8 mouse cellular contexts compared by ENCODE assay signal in the genomic region with DNA sequence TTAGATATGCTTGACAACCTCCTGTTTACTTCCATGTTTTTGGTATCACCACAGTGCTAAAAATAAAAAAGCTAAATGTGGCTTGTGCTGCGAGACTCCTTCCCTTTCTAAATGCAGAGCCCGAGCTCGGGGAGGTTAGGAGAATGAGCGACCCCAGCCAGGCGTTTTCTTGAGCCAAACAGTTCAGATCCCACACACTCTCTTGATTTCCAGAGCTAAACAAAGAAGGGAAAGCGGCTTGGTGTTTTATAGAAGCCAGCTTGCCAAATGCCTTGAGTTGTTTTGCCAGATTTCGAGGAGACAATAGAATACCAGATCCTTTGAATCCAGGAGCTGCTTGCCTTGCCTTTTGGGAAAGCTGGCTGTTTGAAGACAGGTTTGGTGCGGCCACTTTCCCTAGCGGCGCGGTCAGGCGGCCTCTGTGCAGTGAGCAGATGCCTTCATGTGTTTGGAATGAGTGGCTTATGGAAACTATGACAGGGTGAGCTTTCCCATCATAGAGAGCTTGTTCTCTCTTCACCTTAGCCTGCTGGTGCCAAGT. TPM values are rescaled to one million over a fixed set of nuclear protein-coding genes. Genes with fewer than 3 reads are reported as not detected.
A peak's percentile ranks its signal among the peaks of the same experiment; 100 is the strongest.
DNase-seq lines count a peak whose midpoint lies in the region; ATAC-seq lines count a peak whose summit lies in the region.

No protein-coding gene starts in this region.

- H3K27ac ChIP-seq in forebrain, embryonic 16.5 days (ENCODE audit: low read length) = peak overlapping the region; percentile 63
- peak overlapping the region; percentile 19 for H3K27ac ChIP-seq in hindbrain, embryonic 16.5 days (ENCODE audit: low read depth, low read length)

- H3K4me3 ChIP-seq in forebrain, embryonic 16.5 days (replicated peaks; ENCODE audit: low read length) = no peak overlapping the region
- no peak overlapping the region for H3K4me3 ChIP-seq in hindbrain, embryonic 16.5 days (ENCODE audit: low read length)

- H3K4me1 ChIP-seq in forebrain, embryonic 16.5 days (replicated peaks; ENCODE audit: control insufficient read depth, insufficient read depth, low read length) = peaks cover 10% of the 10 kb centered on the region
- no peaks in the 10 kb centered on the region for H3K4me1 ChIP-seq in hindbrain, embryonic 16.5 days (ENCODE audit: control insufficient read depth, insufficient read depth, low read depth, low read length)

- H3K9me3 ChIP-seq in forebrain, embryonic 16.5 days (ENCODE audit: control insufficient read depth, low read length) = no peaks in the 10 kb centered on the region
- H3K9me3 ChIP-seq in hindbrain, embryonic 16.5 days (ENCODE audit: control insufficient read depth, low read length) = no peaks in the 10 kb centered on the region

- H3K4me2 ChIP-seq in forebrain, embryonic 16.5 days (ENCODE audit: low read length) = peak overlapping the region; percentile 20
- no peak overlapping the region for H3K4me2 ChIP-seq in hindbrain, embryonic 16.5 days (ENCODE audit: low read length)

- DNase-seq in cerebellum, adult 18-20 months = peak; percentile 21 to 39
- DNase-seq in cerebellum, adult 11 months = no peak
- peak; percentile 37 for DNase-seq in NIH3T3 (ENCODE audit: low read depth)
- DNase-seq in spleen, postnatal 10 days (ENCODE audit: low spot score in 2 of 2) = no peak
- DNase-seq in spleen, postnatal 36 days (ENCODE audit: low spot score in 2 of 2) = no peak
- DNase-seq in spleen, postnatal 14 days (ENCODE audit: low spot score in 2 of 2) = no peak

- H3K9ac ChIP-seq in forebrain, embryonic 16.5 days (replicated peaks; ENCODE audit: low read depth, low read length) = peak overlapping the region; percentile 40
- peak overlapping the region; percentile 22; the same call in 1 of the 2 replicates for H3K9ac ChIP-seq in hindbrain, embryonic 16.5 days (ENCODE audit: low read depth, low read length)

- no peaks in the 10 kb centered on the region for H3K36me3 ChIP-seq in forebrain, embryonic 16.5 days (ENCODE audit: control insufficient read depth, insufficient read depth)
- peaks cover 3% of the 10 kb centered on the region; the same call in 1 of the 2 replicates for H3K36me3 ChIP-seq in hindbrain, embryonic 16.5 days (ENCODE audit: control insufficient read depth, insufficient read depth, low read length)

- WGBS in forebrain, embryonic 16.5 days = 21% methylated on average over 12 of the region's 12 CpGs
- WGBS in hindbrain, embryonic 16.5 days = 46% methylated on average over 12 of the region's 12 CpGs

- no peaks in the 10 kb centered on the region for H3K27me3 ChIP-seq in forebrain, embryonic 16.5 days (replicated peaks; ENCODE audit: control insufficient read depth, insufficient read depth, low read length)
- H3K27me3 ChIP-seq in hindbrain, embryonic 16.5 days (replicated peaks; ENCODE audit: control insufficient read depth, insufficient read depth, low read length) = no peaks in the 10 kb centered on the region

- ATAC-seq in forebrain, embryonic 16.5 days = peak; percentile 58
- ATAC-seq in hindbrain, embryonic 16.5 days = no peak

RNA-seq across cellular contexts. Expression of a gene that starts 50.0 kb away (rescaled TPM):
- polyA plus RNA-seq in forebrain, embryonic 16.5 days (2015; fragmentation: Nextera tagmentation; extraction: Ambion mirVana) = 4.2 and 4.4 TPM in 2 replicates
- 3.3 and 4.4 TPM in 2 replicates for polyA plus RNA-seq in hindbrain, embryonic 16.5 days (2015; fragmentation: Nextera tagmentation; extraction: Ambion mirVana)

Comparison
In these comparisons a context has a peak if more than half of its experiments do, and no peak if none do; other contexts are left out.
1. DNase-seq: peak in cerebellum, adult 18-20 months (2 of 2) and NIH3T3 (single experiment); none in cerebellum, adult 11 months (single experiment), spleen, postnatal 10 days (0 of 2), spleen, postnatal 36 days (0 of 2) and spleen, postnatal 14 days (0 of 2).